Mouse (Mus musculus): ENCODE measurements around the gene Cog1.

Cog1 gene

DNA sequence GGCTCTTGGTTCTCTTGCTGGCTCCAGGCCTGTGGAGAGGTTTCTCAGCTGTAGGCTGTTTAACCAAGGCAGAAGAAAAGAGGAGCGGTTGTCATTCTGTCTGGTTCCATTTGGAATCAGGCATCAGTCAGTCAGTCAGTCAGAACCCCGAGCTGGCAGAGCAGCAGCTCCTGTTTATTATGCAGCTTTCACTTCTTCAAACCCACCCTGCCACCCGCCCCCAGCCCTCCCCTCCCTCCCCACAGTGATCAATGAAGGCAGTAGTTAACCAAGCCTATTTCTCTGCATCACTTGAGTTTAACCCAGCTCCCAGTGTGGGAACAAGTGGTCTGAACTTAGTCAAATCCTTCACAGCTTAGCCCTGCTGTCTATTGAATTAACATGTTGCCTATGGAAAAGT is 42.9 kb downstream of the Cog1 start:
- intact Hi-C loops (cut with DNase I) = no loop called here

DNA sequence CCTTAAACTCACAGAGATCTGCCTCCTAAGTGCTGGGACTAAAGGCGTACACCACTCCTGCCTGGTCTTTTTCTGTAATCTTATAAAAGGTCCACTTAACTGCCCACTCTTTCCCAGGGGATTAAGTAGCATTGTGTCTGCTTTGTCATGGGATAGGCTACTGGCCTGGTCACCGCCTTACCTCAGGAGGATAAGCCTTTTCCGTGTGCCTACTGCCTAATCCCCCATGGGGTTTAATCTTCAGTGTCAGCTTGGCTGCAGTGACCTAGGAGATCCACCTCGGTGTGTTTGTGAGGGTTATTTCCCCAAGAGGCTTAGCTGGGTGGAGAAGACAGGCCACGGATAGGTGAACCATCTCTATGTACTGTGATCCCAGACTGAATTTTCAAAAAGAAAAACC is 48.6 kb downstream of the Cog1 start:
- intact Hi-C loops (cut with DNase I) = no loop called here

DNA sequence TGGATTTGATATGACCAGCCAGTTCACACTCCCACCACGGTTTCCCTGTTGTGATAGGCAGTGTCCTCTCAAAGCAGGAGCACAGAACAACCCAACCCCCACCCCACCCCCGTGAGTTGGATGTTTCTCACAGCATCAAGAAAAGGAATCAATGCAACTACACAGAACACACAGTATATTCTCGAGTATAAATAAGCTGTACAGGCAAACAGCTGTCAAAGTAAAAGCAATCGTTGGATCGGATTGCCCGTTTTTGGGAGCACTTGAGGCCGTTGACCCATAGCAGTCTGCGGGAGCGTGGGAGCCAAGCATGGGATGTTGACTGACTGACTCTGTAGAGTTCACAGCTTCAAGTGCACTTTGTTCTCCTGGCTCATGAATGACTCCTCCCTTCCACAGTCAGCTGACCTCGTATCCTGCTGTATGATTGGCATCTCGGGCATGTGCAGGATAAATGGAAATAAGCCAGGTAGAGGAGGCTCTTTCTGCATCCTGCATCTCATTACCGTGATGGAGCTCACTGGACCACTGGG is 49.1 kb downstream of the Cog1 start:
- intact Hi-C loops (cut with DNase I) = no loop called here

DNA sequence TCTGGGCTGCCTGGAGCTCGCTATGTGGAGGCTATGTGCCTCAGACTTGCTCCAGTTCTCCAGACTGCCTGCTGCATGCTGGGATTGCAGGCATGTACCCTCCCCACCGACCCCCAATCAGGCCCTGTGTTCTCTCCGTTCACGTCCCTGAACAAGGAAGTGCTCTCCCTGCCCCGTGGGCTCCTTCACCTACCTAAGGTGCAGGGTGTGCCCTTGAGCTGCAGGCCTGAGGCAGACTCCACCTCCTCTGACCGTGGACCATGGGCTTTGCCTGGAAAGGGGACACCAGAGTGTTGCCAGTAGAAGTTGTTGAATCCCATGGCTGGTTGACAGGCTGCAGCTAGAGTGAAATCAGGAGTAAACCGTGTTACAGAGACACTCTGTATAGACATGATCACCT is 50.7 kb downstream of the Cog1 start:
- intact Hi-C loops (cut with DNase I) = no loop called here

DNA sequence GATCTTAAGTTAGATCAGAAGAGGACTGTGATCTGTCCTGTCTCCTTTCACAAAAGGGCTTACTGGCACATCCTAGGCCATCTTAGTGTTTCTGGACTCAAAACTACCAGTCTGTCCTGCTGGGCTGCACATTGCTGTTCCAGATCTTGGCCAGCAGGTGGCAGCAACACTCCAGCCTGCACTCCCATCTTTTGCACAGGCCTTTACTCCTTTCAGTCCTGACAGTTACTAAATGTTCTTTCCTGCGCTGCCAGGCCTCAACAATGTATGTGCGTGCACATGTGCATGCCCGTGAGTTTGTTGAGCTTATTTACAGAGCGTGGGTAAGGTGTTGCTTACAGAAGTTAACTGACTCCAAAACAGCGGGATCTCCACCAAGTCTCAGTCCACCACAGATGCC is 54.8 kb downstream of the Cog1 start:
- intact Hi-C loops (cut with DNase I) = loop anchor here (1.0 kb wide), 1 partner anchor 108 kb away; no protein-coding TSS in a partner anchor

DNA sequence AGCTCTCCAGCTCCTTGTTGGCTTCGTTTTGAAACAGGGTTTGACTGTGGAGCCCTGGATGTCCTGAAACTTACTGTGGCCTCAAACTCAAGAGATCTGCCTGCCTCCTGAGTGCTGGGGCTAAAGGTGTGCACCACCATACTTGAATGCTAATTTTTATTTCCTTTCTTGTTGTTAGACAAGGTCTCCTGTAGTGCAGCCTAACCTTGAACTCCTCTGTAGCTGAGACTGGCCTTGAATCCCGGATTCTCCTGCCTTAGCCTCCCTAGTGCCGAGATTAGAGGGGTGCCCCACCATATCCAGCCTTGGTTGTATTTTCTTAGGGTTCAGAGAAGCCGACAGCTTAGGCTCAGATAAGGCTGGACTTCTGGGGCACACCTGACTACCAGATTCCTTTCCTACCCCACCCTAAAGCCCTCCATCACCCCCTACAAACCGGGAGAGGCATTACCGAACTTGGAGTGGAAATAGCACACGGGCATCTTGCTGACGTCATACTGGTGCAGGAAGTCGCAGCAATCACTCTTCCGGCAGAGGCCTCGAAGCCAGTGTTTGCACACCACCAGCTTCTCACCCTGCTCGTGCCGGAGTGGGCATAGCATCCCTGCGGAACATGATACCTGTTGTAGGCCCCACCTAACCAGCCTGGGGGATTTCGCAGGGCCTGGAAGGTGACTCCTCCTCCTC is 57.1 kb downstream of the Cog1 start:
- intact Hi-C loops (cut with DNase I) = no loop called here

DNA sequence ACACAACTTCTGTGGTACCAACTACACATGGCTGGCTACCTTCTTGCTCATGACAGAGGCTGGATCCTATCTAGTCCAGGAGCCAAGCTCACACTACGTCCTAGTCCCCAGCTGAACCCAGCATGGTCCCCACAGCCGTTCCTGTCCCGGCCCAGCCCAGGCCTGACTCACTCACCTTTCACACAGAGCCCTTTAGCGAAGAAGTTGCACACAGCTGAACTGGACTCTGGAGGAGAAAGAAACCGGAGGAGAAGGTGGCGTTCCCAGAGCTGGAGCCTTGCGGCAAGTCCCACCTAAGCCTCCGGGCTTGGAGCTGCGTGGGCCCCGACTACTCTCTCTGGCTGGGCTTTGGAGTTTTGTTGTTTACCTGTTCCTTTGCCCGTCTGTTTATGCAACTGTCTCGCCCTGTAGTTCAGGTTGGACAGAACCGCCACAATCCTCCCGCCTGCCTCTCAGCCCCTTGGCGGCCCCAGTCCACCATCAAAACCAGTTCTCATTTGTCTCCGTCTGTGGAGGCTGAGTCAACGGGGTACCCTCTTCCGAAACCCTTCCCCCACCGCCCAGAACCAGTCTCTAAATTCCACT is 59.8 kb downstream of the Cog1 start:
- intact Hi-C loops (cut with DNase I) = no loop called here

DNA sequence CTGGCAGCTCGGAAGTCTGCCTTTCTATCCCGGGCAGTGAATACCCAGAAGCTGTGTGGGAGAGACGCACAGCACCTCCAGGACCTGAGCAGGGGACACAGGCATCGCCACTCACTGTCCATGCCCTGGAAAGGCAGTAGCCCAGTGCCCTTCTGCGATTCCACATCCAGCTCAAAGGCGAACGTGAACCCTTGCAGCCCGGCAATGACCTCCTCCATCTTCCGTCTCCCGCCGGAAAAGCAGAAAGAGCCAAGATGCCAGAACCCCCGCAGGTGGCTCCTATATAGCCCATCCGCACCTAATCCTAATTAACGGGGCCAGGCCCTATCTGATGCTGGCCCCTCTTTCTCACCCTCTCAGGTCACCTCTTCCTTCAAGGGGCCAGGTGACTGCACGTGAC is 60.3 kb downstream of the Cog1 start:
- intact Hi-C loops (cut with DNase I) = no loop called here

DNA sequence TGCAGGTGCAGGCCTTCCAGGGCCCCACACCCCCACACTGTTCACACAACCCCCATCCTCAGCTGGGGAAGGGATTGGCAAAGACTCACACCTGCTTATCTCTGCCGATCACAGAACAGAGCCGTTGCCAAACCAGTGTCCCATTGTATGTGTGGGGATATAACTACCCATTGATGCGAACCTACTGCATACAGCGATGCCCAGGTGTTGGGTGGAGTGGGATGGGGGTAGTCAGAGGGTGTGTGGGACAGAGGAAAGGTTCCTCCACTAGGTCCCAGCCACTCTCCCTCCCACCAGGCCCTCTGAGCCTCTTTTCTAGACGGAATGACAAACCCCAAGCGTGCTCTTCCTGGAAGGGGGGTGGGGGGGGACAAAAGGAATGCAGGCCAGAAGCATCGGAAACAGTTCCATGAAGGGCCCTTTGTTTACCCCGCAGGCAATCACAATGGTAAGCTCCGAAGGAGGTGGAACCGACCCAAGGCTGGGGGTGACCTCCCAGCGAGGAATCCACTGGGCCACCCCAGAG is 60.8 kb downstream of the Cog1 start, which contains the start of gene Cpsf4l:
Cpsf4l (minus strand) TSS at position 287 of the 526 bp plus-strand sequence.
- intact Hi-C loops (cut with DNase I) = no loop called here

DNA sequence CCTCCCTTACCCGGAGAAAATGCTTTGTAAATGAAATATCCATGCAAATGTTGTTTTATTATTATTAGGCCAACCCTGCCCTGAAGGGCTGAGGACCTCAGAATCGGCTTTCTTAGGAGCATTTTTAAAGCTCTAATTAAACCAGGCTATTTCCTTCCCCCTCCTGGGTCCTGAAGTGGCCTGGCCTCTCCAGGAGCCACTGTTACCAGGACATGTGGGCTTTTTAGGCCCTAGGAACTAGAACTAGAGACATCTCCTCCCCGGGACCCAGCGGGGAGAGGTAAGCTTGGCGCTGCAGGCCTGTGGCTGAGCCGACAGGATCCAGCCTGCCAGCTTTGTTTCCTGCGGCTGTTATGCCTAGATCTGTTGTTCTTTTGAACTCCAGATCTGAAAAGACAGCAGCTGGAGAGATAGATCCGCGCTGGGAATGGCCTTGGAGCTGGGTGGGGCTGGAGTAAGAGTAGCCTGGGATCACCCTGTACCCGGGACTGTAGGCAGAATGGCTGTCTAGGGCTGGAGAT is 61.3 kb downstream of the Cog1 start:
- intact Hi-C loops (cut with DNase I) = no loop called here

DNA sequence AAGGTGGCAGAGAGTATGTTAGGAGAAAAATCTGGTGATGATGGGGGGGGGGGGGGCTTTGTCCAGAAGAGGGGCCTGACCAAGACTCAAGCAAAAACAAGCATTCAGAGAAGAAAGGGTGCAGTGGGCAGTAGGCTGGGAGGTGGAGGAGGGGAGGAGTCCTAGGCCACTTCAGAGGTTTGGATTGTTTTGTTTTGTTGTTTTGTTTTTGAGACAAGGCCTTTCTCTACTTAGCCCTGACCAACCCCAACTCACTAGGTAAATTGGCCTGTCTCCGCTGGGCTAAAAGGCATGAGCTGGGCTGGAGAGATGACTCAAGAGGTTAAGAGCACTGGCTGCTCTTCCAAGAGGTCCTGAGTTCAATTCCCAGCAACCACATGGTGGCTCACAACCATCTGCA is 62.1 kb downstream of the Cog1 start:
- intact Hi-C loops (cut with DNase I) = no loop called here

DNA sequence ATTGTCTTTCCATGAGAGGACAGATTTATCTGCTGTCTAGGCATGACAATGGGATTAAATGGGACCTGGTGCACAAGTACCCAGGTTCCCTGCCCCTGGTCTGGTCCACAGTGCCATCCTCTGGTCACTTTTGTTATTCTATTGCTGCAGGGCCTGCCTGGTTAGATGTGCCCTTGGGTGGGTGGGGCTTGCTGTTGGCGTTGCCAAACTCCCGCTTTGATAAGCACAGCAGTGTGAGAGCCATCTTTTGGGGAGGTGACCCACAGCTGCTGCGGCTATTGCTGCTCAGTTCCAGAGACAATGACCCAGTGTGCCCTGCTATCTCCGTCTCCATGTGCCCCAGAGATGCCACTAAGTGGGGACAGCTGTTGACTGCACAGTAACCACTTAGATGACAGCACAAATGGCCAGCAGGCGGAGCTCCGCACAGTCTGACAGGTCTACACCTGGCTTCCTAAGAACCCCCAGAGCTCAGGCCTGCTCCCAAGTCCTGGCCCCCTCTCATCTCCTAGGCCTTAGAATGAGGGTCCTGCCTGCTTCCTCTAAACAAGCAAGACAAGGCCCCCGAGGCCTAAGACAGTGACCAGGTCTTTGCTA is 66.2 kb downstream of the Cog1 start:
- intact Hi-C loops (cut with DNase I) = no loop called here

DNA sequence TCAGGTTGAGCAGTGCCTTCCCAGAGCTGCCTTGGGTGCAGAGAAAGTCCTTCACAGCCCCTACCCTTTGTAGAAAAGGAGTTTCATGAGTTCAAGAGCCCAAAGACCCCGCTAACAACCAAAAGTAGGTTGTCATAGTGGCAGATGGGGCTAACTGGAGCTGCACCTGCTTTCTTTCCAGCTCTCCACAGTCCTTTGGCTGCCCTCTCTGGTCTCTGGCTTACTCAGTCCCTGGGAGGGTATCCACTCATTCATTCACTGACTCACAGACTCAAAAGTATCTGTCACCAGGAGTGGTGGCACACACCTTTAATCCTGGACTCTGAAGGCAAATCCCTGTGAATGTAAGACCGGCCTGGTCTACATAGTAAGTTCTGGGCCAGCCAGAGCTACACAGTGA is 67.2 kb downstream of the Cog1 start:
- intact Hi-C loops (cut with DNase I) = no loop called here

All from adrenal gland (tissue).